Mouse (Mus musculus) G1E (cell line): Measurements from ENCODE around the gene Man2b2.

Source experiments
- CTCF ChIP-seq: IDR thresholded peaks from 2 replicates; pipeline ENCODE4 v1.5.1; 2012; ENCODE audit warnings: low read depth, low read length, inconsistent platforms, mixed read lengths
- TAL1 ChIP-seq: conservative IDR thresholded peaks from 2 replicates; pipeline ENCODE4 v1.6.1; 2012; ENCODE audit warnings: low read depth, low read length, inconsistent platforms, mixed read lengths

DNA sequence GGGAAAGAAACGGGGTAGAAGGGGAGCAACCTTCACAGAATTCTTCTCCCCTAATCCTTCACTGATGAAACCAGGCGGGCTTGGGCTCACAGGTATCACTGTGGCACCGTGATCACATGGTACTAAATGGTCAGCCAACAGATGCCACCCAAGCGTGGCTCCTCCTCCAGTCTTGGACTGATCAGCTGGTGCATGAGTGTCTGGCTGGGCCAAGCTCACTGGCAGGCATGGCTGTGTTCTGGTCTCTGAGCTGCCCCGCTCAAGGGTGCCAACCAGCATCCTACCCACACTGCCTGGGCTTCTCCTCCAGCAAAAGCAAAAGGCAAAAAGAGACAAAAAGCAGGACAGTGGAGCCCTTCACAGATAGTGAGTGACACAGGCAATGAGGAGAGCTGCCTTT is 10.7 kb downstream of the Man2b2 start:
- no peak for TF ChIP-seq CTCF
- TF ChIP-seq TAL1, result no peak
